Mouse (Mus musculus) embryonic facial prominence, embryonic 12.5 days (tissue): ENCODE data around the gene Ppp1r35. TPM values are rescaled to one million over a fixed set of nuclear protein-coding genes. Genes with fewer than 3 reads are reported as not detected.

Source experiments
- ATAC-seq: fragments of 200-750 bp; cut with Nextera tagmentation; 2 replicates; pipeline ENCODE4 v1.8.0; 2017; ENCODE audit not compliant: insufficient number of reproducible peaks, insufficient read depth, low FRiP score, low TSS enrichment
- H3K27ac ChIP-seq: fragments of 300-500 bp; sonication (generic); 2 replicates; pipeline ENCODE4 v1.5.1; 2016; ENCODE audit warnings: mild to moderate bottlenecking
- H3K27me3 ChIP-seq: fragments of 300-500 bp; sonication (generic); 2 replicates; pipeline ENCODE4 v1.6.1; 2016; ENCODE audit warnings: mild to moderate bottlenecking, moderate library complexity
- H3K36me3 ChIP-seq: fragments of 300-500 bp; sonication (generic); 2 replicates; pipeline ENCODE4 v1.6.1; 2016; ENCODE audit warnings: mild to moderate bottlenecking
- H3K4me1 ChIP-seq: fragments of 300-500 bp; sonication (generic); 2 replicates; pipeline ENCODE4 v1.6.1; 2016
- H3K4me2 ChIP-seq: fragments of 300-500 bp; sonication (generic); replicated peaks from 2 replicates; pipeline ENCODE4 v1.6.1; 2016; ENCODE audit warnings: mild to moderate bottlenecking, moderate library complexity
- H3K4me3 ChIP-seq: fragments of 300-500 bp; sonication (generic); 2 replicates; pipeline ENCODE4 v1.5.1; 2016; ENCODE audit warnings: mild to moderate bottlenecking
- H3K9ac ChIP-seq: fragments of 300-500 bp; sonication (generic); 2 replicates; pipeline ENCODE4 v1.6.1; 2016; ENCODE audit warnings: mild to moderate bottlenecking, moderate library complexity
- H3K9me3 ChIP-seq: fragments of 300-500 bp; sonication (generic); 2 replicates; pipeline ENCODE4 v1.6.1; 2016; ENCODE audit warnings: mild to moderate bottlenecking, moderate library complexity
- WGBS: fragments of 180-500 bp; shearing (Covaris S2); methylation state at CpG from one replicate; pipeline ENCODE4 v1.1.7; 2016; 5-methylcytosine and 5-hydroxymethylcytosine counted together
- polyA plus RNA-seq: library from polyadenylated mRNA; unstranded; fragments of >200 nt; fragmentation: Nextera tagmentation; extraction: Ambion mirVana; gene quantifications from 2 replicates; pipeline ENCODE4 v1.2.1, GENCODE M21; 2016

The Ppp1r35 gene
- polyA plus RNA-seq: 51.3 and 51.9 TPM in 2 replicates

GRCm38 (mm10) chr5:137778635-137779034 is at the start of gene Ppp1r35:
Gene Ppp1r35 (plus strand): TSS chr5:137778849.
- peak within 1 kb of the TSS; percentile 88 for H3K4me3 ChIP-seq
- ATAC-seq: peak; percentile 90
- H3K9ac ChIP-seq: peak within 1 kb of the TSS; percentile 91
- H3K9me3 ChIP-seq: no peaks in the 10 kb centered on the region
- H3K27ac ChIP-seq: peak within 1 kb of the TSS; percentile 94
- H3K4me2 ChIP-seq: peak within 1 kb of the TSS; percentile 97
- under 1% methylated on average over 31 of the region's 31 CpGs for WGBS
- peaks cover 32% of the 10 kb centered on the region for H3K4me1 ChIP-seq
- H3K27me3 ChIP-seq: no peaks in the 10 kb centered on the region
- H3K36me3 ChIP-seq: peaks cover 36% of the 10 kb centered on the region

GRCm38 (mm10) chr5:137733638-137734288 is 44.9 kb upstream of the Ppp1r35 start:
- H3K4me1 ChIP-seq: peaks cover 25% of the 10 kb centered on the region
- H3K27ac ChIP-seq: 0 out of 2 replicates have a peak overlapping the region, but pooled peaks have one; percentile 54
- WGBS: 78% methylated on average over 12 of the region's 12 CpGs
- peaks cover 67% of the 10 kb centered on the region for H3K36me3 ChIP-seq
- peak overlapping the region; percentile 10 for H3K4me2 ChIP-seq
- no peak; the same call in 1 of the 2 replicates for ATAC-seq
- no peaks in the 10 kb centered on the region for H3K27me3 ChIP-seq
- H3K4me3 ChIP-seq: no peak overlapping the region
- no peaks in the 10 kb centered on the region for H3K9me3 ChIP-seq
- no peak overlapping the region for H3K9ac ChIP-seq

GRCm38 (mm10) chr5:137734289-137735061 is 44.2 kb upstream of the Ppp1r35 start:
- peaks cover 67% of the 10 kb centered on the region for H3K36me3 ChIP-seq
- peak; percentile 57 for ATAC-seq
- H3K4me1 ChIP-seq: peaks cover 33% of the 10 kb centered on the region

GRCm38 (mm10) chr5:137737400-137737940 is 41.2 kb upstream of the Ppp1r35 start:
- no peak for ATAC-seq
- Histone ChIP-seq H3K4me2 (no peak overlapping the region), H3K27ac (no peak overlapping the region), H3K9me3 (no peaks in the 10 kb centered on the region), H3K9ac (peak overlapping the region; percentile 15; the same call in 1 of the 2 replicates), H3K4me1 (peaks cover 42% of the 10 kb centered on the region), H3K4me3 (no peak overlapping the region), H3K36me3 (peaks cover 49% of the 10 kb centered on the region), H3K27me3 (no peaks in the 10 kb centered on the region)
- 81% methylated on average over 6 of the region's 6 CpGs for WGBS

More at GRCm38 (mm10) chr5:137734289-137735061, 44.2 kb upstream of the Ppp1r35 start:
- peak overlapping the region; percentile 33; the same call in 1 of the 2 replicates for H3K9ac ChIP-seq
- H3K27me3 ChIP-seq: no peaks in the 10 kb centered on the region
- H3K27ac ChIP-seq: peak overlapping the region; percentile 54
- H3K4me2 ChIP-seq: peak overlapping the region; percentile 10
- no peaks in the 10 kb centered on the region for H3K9me3 ChIP-seq
- no peak overlapping the region for H3K4me3 ChIP-seq
- 72% methylated on average over 6 of the region's 6 CpGs for WGBS

- H3K27me3 ChIP-seq: no peaks in the 10 kb centered on the region
- no peak overlapping the region for H3K4me3 ChIP-seq
- peaks cover 42% of the 10 kb centered on the region for H3K4me1 ChIP-seq
- H3K9me3 ChIP-seq: no peaks in the 10 kb centered on the region
- H3K9ac ChIP-seq: peak overlapping the region; percentile 19; the same call in 1 of the 2 replicates
- peaks cover 38% of the 10 kb centered on the region for H3K36me3 ChIP-seq
- no peak overlapping the region for H3K27ac ChIP-seq
- H3K4me2 ChIP-seq: no peak overlapping the region
- WGBS: 44% methylated on average over 5 of the region's 5 CpGs
- no peak for ATAC-seq
Observed at GRCm38 (mm10) chr5:137738516-137738915, 40.1 kb upstream of the Ppp1r35 start.

GRCm38 (mm10) chr5:137739471-137739870 is 39.2 kb upstream of the Ppp1r35 start:
- peak overlapping the region; percentile 73 for H3K4me3 ChIP-seq
- peaks cover 32% of the 10 kb centered on the region for H3K4me1 ChIP-seq
- no peak for ATAC-seq
- H3K9ac ChIP-seq: 0 out of 2 replicates have a peak overlapping the region, but pooled peaks have one; percentile 19
- H3K4me2 ChIP-seq: peak overlapping the region; percentile 75
- whole genome bisulfite sequencing: 66% methylated on average over 9 of the region's 9 CpGs
- no peaks in the 10 kb centered on the region for H3K9me3 ChIP-seq
- peaks cover 31% of the 10 kb centered on the region for H3K36me3 ChIP-seq
- no peak overlapping the region for H3K27ac ChIP-seq
- no peaks in the 10 kb centered on the region for H3K27me3 ChIP-seq

- Histone ChIP-seq H3K36me3 (peaks cover 21% of the 10 kb centered on the region), H3K9ac (peak overlapping the region; percentile 72), H3K4me3 (peak overlapping the region; percentile 73), H3K4me1 (peaks cover 27% of the 10 kb centered on the region), H3K27me3 (no peaks in the 10 kb centered on the region), H3K9me3 (no peaks in the 10 kb centered on the region), H3K4me2 (peak overlapping the region; percentile 75), H3K27ac (peak overlapping the region; percentile 80)
- WGBS: 6% methylated on average over 11 of the region's 11 CpGs
- ATAC-seq: peak; percentile 38; the same call in 1 of the 2 replicates
Observed at GRCm38 (mm10) chr5:137740506-137740905, 38.1 kb upstream of the Ppp1r35 start.

GRCm38 (mm10) chr5:137741023-137741931 is 37.4 kb upstream of the Ppp1r35 start, which contains the start of gene Nyap1:
Gene Nyap1 (minus strand): TSS chr5:137741607.
- Histone ChIP-seq H3K4me1 (peaks cover 27% of the 10 kb centered on the region), H3K9ac (peak within 1 kb of the TSS; percentile 72), H3K27ac (peak within 1 kb of the TSS; percentile 80), H3K36me3 (peaks cover 13% of the 10 kb centered on the region), H3K27me3 (no peaks in the 10 kb centered on the region), H3K4me2 (peak within 1 kb of the TSS; percentile 75), H3K9me3 (no peaks in the 10 kb centered on the region), H3K4me3 (peak within 1 kb of the TSS; percentile 73)
- 1% methylated on average over 64 of the region's 71 CpGs for WGBS
- ATAC-seq: peak; percentile 82

GRCm38 (mm10) chr5:137742048-137742447 is 36.6 kb upstream of the Ppp1r35 start:
- 56% methylated on average over 10 of the region's 10 CpGs for WGBS
- H3K4me1 ChIP-seq: peaks cover 27% of the 10 kb centered on the region
- ATAC-seq: no peak
- peak overlapping the region; percentile 72; the same call in 1 of the 2 replicates for H3K9ac ChIP-seq
- no peaks in the 10 kb centered on the region for H3K27me3 ChIP-seq
- H3K36me3 ChIP-seq: peaks cover 8% of the 10 kb centered on the region; the same call in 1 of the 2 replicates
- peak overlapping the region; percentile 73 for H3K4me3 ChIP-seq
- H3K27ac ChIP-seq: no peak overlapping the region
- peak overlapping the region; percentile 75 for H3K4me2 ChIP-seq
- no peaks in the 10 kb centered on the region for H3K9me3 ChIP-seq

- Histone ChIP-seq H3K9me3 (no peaks in the 10 kb centered on the region), H3K27me3 (no peaks in the 10 kb centered on the region), H3K9ac (no peak overlapping the region), H3K4me1 (peaks cover 29% of the 10 kb centered on the region), H3K27ac (no peak overlapping the region), H3K4me3 (no peak overlapping the region), H3K4me2 (no peak overlapping the region), H3K36me3 (peaks cover 3% of the 10 kb centered on the region; the same call in 1 of the 2 replicates)
- WGBS: 94% methylated on average over 6 of the region's 6 CpGs
- no peak for ATAC-seq
Observed at GRCm38 (mm10) chr5:137742836-137743235, 35.8 kb upstream of the Ppp1r35 start.
